Mouse (Mus musculus) right cerebral cortex, postnatal 4 days (tissue): Measurements from ENCODE around the gene Srsf1.

Source experiments
- DNase-seq: peaks from one replicate; pipeline ENCODE4 v3.0.0-alpha.2; 2022

Srsf1 gene

GRCm38 (mm10) chr11:88073343-88073875 is 26.2 kb downstream of the Srsf1 start:
- DNase-seq, result no peak

DNA sequence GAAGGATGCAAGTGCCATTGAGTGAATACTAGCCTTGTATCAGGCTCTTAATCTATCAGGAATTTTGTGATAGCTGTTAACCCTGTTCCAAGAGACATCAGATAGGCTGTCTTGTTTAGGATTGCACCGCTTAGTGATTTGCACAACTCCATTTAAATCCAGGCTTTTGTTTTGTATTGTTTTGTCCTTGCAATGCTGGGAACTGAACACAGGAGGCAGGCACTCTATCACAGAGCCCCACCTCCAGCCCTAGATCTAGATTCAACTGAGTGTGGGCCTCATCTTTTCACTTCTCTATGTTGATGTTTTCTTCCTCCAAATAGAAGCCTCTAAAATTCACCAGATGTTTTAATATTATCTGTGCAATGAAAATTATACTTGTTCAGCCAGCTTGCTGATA is 28.5 kb downstream of the Srsf1 start:
- no peak for DNase-seq

- no peak for DNase-seq
These were observed 29.2 kb downstream of the Srsf1 start for GRCm38 (mm10) chr11:88076394-88076793.

GRCm38 (mm10) chr11:88083699-88084098 is 36.5 kb downstream of the Srsf1 start:
- no peak for DNase-seq

GRCm38 (mm10) chr11:88086737-88087627 is 39.8 kb downstream of the Srsf1 start:
- peak; percentile 90 for DNase-seq

DNA sequence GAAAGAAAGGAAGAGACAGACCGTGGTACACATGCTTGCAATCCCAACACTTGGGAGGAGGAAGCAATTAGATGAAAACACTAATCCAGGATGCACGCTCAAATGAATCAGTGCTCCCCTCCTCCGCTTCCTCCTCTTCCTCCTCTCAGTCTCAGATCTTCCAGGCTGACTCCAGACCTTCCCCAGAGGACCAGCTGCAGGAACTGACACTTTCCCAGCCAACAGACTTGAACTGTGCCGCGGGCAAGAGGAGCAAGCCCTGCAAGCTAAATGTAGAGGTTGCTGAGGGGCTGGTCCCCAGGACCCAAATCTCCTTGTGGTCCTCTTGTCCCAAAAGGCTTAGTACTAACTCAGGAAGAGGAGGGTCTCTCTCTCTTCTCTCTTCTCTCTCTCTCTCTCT is 42.0 kb downstream of the Srsf1 start:
- no peak for DNase-seq

- no peak for DNase-seq
These were observed 43.1 kb downstream of the Srsf1 start for GRCm38 (mm10) chr11:88090293-88090692.

GRCm38 (mm10) chr11:88091949-88092348 is 44.8 kb downstream of the Srsf1 start:
- no peak for DNase-seq

DNA sequence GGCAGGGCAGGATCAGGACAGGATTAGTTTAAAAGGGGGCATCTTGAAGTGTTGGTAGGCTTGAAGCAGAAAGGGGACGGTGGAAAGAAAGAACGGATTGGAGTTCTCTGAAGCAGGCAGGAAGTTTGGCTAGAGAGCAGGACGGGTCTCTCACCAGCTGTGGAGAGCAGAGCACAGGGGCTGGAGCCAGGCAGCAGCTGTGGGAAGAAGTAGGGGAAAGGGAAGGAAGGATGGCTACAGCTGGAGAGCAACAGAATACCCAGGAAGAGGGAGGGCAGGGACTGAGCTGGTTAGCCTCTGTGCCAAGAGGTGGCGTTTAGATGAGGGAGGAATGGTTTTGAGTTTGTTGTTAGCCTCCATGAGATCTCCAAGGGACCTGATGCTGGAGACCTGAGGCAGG is 50.0 kb downstream of the Srsf1 start:
- no peak for DNase-seq

DNA sequence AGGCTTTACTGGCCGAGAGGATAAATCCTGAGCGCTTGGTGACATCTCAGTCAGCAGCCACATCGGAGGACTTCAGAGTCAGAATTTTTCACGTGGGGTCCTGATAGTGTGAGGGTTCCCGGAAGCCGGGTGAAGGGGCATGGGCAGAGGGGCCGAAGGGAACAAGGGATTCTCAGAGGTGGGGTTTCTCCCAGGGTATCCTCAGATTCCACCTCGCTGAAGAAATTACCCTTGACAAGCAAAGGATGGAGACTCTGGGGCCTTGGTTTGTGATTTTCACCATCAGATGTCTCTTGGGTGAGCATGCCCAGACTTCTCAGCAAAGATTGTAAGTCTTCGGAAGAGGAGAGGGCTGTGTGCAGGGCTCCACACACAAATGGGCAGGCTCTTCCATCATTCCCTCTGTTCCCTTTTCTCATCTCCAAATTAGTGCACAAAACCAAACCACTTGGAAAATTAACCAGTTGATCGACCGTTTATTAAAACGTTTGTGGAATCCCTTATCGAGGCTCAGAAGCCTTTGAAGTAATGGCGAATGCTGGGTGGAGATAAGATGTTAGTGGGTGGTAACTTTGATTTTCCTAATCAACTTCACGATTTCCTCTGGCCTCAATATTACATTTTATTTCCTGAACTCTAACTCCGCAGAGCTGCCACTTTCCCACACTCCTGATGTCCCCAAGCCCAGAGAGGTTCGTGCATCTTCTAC is 51.0 kb downstream of the Srsf1 start, which contains the start of gene Cuedc1:
Gene Cuedc1 (plus strand): TSS at position 38 of the 709 bp plus-strand sequence.
- DNase-seq, result no peak

- peak; percentile 78 for DNase-seq
These were observed 51.8 kb downstream of the Srsf1 start for GRCm38 (mm10) chr11:88098787-88099598.

GRCm38 (mm10) chr11:88099599-88100023 is 52.4 kb downstream of the Srsf1 start:
- peak; percentile 59 for DNase-seq

- no peak for DNase-seq
These were observed 53.0 kb downstream of the Srsf1 start for GRCm38 (mm10) chr11:88100170-88100569.
